Mouse (Mus musculus): ENCODE data around the gene Aanat. TPM values are rescaled to one million over a fixed set of nuclear protein-coding genes. Genes with fewer than 3 reads are reported as not detected.

The Aanat gene
- total RNA-seq, 1 experiment from 2014 or later = not detected

DNA sequence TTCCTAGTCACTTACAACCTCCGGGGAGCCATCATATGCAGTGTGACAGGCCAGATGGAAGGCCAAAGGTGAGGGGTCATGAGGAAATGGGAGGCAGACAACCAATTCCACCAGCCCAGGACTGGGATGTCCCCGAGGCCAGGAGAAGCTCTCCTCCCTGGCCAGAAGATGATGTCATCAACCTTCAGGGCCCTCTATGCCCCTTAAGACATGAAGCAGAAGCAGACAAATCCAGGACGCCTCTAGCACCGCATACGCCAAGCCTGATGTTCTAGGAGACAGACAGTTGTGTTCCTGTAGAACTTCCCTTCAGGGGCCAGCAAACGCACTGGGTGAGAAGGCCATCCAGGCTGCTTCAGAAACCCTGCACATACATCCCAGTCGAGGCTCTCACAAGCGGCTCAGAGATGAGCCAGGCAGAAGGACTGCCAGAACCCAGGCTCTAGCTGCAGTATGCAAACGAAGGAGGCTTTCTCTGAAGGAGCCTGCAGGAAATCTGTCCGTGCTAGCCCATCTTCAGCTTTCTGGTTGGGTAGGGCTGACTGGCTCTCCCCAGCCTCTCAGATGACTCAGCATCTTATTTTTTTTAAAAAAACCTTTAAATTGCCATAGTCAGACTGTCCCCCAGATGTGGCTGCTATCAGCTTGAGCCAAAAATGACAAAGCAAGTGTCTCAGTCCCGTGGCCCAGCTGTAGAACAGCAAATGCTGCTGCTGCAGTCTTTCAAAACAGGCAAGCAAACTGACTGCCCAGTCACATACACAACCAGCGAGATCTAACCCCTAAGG is 13.3 kb upstream of the Aanat start:
- ATAC-seq (replicated peaks; ENCODE audit: low read depth, poor library complexity, severe bottlenecking) = peak; percentile 47

- ATAC-seq (replicated peaks; ENCODE audit: low read depth, poor library complexity, severe bottlenecking) = no peak
Observed at GRCm38 (mm10) chr11:116574486-116574885, 11.7 kb upstream of the Aanat start.

- no peak for ATAC-seq (replicated peaks; ENCODE audit: low read depth, poor library complexity, severe bottlenecking)
Observed at GRCm38 (mm10) chr11:116574982-116575381, 11.2 kb upstream of the Aanat start.

DNA sequence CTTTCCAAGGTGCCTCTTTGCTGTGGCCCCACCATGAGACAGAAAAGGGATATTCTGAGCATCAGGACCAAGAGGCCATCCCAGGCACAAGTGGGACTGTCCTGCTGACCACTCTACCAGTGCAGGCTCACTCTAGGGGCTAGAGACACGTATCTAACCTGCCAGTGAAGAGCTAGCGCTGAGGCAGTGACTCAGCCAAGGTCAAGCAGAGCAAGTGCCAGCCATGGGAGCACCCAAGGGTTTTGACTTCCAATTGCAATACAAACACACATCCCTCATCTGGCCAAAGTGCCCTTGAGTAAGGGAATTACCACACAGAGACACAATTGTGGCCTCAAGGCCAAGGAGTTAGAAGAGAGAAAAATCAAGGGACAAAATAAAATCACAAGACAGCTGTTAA is 10.8 kb upstream of the Aanat start:
- ATAC-seq (replicated peaks; ENCODE audit: low read depth, poor library complexity, severe bottlenecking) = no peak

- ATAC-seq (replicated peaks; ENCODE audit: low read depth, poor library complexity, severe bottlenecking) = no peak
Observed at GRCm38 (mm10) chr11:116579280-116579679, 7.0 kb upstream of the Aanat start.

GRCm38 (mm10) chr11:116580031-116580652 is 6.1 kb upstream of the Aanat start:
- peak; percentile 64 for ATAC-seq (replicated peaks; ENCODE audit: low read depth, poor library complexity, severe bottlenecking)

- peak; percentile 40 for ATAC-seq (replicated peaks; ENCODE audit: low read depth, poor library complexity, severe bottlenecking)
Observed at GRCm38 (mm10) chr11:116580711-116581375, 5.4 kb upstream of the Aanat start.

- ATAC-seq (replicated peaks; ENCODE audit: low read depth, poor library complexity, severe bottlenecking) = peak; percentile 84
Observed at GRCm38 (mm10) chr11:116581376-116581814, 4.8 kb upstream of the Aanat start, which contains the start of gene Ube2o. Gene Ube2o, minus strand, starts transcription at chr11:116581447.

DNA sequence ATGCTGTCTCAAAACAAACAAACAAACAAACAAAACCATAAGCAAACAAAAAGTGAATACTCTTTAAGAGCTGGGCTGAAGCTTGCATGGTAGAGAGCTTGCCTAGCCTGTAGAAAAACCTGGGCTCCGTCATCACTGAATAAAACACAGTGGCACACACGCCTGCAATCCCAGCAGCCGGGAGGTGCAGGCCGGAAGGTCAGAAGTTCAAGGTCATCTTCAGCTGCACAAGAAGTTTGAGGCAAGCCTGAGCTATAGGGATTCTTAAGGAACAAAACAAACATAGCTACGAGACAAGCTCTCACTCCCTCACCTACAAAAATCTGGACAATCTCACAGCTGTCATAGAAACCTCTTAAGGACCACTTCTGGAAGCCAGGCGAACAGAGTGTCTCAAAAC is 550 bp upstream of the Aanat start:
- ATAC-seq (replicated peaks; ENCODE audit: low read depth, poor library complexity, severe bottlenecking) = no peak

DNA sequence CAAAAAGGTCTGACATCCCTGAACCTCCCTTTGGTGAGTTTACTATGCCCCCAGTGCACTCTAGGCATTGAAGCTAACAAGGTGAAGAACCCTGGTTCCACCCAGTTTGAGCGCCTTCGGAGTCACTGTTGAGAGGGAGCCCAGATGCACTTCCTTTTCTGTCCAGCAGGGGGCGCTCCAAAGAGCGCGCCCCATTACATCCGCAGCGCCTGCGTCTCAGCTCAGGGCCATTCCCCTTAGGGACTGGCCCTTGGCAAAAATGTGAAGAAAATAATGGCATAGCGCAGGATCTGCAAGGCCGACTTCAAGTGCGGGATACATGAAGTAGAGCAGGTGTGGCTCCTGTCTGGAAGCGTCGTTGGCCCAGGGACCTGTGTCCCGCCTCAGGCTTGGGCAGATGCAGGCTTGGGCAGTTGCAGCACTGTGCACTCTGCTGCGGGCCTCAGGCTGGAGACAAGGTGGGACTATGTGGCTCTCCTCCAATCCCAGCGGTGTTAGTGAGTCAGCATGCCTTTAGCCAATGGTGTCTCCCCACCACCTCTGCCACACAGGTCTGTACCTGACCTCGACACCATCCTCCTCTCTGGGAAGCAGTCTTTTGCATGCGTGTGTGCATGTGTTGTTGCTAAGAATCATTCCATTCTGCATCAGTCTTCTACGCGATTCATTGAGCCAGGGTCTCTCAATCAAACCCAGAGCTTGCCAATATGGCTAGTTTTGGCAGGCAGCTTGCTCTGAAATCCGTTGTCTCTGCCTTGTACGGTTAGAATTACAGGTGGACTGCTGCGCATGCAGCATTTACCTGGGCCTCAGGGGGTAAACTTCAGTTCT is 784 bp downstream of the Aanat start:
- peak; percentile 96 for ATAC-seq (replicated peaks; ENCODE audit: low read depth, poor library complexity, severe bottlenecking)

DNA sequence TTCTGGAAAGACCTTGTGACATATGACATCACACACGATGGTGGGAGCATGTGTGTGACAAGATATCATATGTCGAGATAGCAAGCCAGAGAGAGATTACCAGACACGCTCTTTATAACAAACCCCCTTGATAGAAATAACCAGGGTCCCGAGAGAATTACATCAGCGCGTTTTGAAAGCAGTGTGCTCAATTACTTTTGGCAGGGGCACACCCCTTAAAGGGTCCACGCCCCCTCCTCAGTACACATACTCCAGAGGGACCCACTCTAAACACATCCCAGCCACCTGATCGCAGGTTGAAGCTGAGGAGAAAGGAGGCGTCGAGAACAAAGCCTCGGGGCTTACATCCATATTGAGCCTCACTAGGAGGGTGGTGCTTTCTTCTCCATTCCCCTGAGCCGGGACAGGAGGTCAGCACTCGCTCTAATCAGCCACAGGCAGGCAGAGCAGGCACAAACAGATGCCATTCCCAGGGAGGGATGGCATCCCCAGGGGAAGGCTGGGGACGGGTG is 2.8 kb downstream of the Aanat start:
- ATAC-seq (replicated peaks; ENCODE audit: low read depth, poor library complexity, severe bottlenecking) = no peak

DNA sequence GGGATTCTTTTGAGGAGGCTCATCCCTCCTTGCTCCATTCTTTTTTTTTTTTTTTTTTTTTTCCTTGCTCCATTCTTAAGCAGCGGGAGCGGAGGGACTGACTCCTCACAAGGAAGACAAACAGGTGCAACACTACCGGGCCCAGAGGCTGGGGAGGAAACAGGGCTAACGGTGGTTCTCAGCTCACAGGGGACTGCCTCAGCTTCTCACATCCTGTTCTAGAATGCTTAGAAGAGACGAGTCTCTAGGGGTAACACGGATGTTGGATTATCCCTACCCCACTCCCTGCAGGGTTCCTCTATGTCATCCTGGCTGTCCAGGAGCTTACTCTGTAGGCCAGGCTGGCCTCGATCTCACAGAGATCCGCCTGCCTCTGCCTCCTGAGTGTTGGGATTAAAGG is 3.3 kb downstream of the Aanat start:
- no peak for ATAC-seq (replicated peaks; ENCODE audit: low read depth, poor library complexity, severe bottlenecking)

GRCm38 (mm10) chr11:116591621-116592020 is 5.4 kb downstream of the Aanat start:
- no peak for ATAC-seq (replicated peaks; ENCODE audit: low read depth, poor library complexity, severe bottlenecking)

- ATAC-seq (replicated peaks; ENCODE audit: low read depth, poor library complexity, severe bottlenecking) = peak; percentile 98
Observed at GRCm38 (mm10) chr11:116592428-116592827, 6.2 kb downstream of the Aanat start.

GRCm38 (mm10) chr11:116593345-116593744 is 7.1 kb downstream of the Aanat start:
- ATAC-seq (replicated peaks; ENCODE audit: low read depth, poor library complexity, severe bottlenecking) = no peak

- ATAC-seq (replicated peaks; ENCODE audit: low read depth, poor library complexity, severe bottlenecking) = no peak
Observed at GRCm38 (mm10) chr11:116596766-116597165, 10.5 kb downstream of the Aanat start.

DNA sequence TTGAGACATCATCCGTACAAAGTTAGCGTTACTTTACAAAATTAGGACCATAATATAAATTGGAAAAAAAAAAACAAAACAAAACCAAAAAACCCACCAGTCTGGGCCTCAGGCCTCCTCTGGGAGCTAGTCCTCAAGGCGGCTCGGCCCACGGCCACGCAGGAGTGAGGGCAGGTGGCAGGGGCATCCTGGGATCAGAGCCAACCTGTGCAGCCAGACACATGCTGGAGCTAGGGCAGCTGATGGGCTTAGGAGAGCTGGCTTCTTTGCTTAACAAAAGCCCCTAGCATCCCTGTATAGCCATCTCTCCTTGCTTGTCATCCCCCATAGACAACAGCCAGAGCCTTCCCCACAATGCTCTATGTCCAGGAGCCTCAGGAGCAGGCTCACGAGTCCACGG is 12.0 kb downstream of the Aanat start:
- ATAC-seq (replicated peaks; ENCODE audit: low read depth, poor library complexity, severe bottlenecking) = no peak

DNA sequence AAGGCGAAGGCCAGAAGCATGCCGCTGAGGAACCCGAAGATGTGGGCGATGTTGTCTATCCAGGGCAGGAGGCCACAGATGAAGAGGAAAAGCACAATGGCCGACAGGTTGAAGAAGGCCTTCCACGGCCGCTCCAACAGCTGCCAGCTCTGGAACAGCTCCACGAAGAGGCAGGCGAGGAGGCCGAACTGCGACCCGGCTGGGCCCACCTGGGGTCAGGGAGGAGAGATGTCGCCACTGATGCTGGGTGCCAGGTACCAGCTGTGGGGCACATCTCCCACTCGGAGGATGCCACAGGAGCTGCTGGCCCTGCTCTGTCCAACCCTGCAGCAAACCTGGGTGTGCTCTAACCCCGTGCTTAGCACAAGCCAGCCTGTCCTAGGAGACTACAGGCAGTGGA is 13.0 kb downstream of the Aanat start:
- no peak for ATAC-seq (replicated peaks; ENCODE audit: low read depth, poor library complexity, severe bottlenecking)

GRCm38 (mm10) chr11:116601166-116601565 is 14.9 kb downstream of the Aanat start:
- ATAC-seq (replicated peaks; ENCODE audit: low read depth, poor library complexity, severe bottlenecking) = no peak

- ATAC-seq (replicated peaks; ENCODE audit: low read depth, poor library complexity, severe bottlenecking) = no peak
Observed at GRCm38 (mm10) chr11:116602043-116602442, 15.8 kb downstream of the Aanat start.

All from common myeloid progenitor, adult 5-6 weeks (primary cell).